Mouse (Mus musculus): ENCODE data around the gene Bcl9.

The Bcl9 gene

DNA sequence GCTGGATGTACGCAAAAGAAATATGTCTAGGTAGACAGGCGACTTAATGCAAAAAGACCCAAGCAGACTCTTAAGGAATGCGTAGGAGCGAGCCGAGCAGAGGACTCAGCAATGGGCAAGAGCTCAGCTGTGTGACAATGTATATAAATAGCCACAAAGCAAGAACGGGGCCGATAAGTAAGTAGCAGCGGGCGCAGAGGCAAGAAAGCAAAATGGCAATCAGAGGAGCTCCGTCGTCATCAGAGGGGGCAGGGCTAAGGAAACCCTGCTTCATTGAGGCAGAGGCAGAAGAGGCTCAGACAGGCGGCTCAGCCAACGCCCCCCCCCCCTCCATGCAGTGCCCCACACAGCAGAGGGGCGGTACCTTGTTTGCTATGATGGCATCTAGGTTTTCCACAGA lies 62.9 kb downstream of the Bcl9 start:
- in situ Hi-C loops (cut with MboI, MseI): loop anchor here in 1 of 2 experiments (5.0 kb wide), 1 partner anchor 33 kb away; no protein-coding TSS in a partner anchor

DNA sequence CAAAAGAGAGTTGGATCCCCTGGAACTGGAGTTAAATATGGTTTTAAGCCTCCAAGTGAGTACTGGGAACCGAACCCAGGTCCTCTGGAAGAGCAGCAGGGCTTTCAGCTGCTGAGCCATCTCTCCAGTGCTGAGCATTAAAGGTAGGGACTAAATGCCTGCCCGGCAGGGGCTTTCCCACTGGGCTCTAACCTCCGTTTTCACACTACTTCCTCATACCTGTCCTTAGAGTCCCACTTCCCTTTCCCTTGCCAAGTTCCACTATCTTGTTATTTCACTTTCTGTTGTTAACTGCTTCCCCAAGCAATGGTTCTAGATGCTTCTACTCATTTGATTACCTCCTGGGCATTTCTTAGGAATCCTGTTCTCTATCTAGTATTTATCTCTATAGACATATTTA lies 65.4 kb downstream of the Bcl9 start:
- in situ Hi-C loops (cut with MboI, MseI): loop anchor here in 1 of 2 experiments (5.0 kb wide), 1 partner anchor 35 kb away; no protein-coding TSS in a partner anchor

DNA sequence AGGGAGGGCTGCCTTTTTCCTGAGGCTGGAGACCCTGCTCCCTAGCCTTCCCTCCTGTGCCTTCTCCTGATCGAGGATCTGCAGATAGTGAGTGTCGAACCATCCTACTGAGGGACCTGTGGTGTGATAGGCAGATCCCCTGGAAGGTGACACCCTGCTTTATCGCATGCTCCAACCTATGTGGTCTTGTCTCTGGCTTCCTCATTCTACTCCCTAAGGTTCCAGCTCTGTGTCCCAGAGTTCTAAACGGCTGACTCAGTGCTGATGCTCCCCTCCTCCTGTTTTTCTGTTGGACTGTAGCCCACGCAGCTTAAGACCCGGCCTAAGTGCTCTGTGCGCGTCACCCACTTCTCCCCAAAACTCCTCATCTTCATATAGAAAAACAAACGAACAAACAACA lies 65.9 kb downstream of the Bcl9 start:
- in situ Hi-C loops (cut with MboI, MseI): loop anchor here in 1 of 2 experiments (5.0 kb wide), 1 partner anchor 35 kb away; no protein-coding TSS in a partner anchor

DNA sequence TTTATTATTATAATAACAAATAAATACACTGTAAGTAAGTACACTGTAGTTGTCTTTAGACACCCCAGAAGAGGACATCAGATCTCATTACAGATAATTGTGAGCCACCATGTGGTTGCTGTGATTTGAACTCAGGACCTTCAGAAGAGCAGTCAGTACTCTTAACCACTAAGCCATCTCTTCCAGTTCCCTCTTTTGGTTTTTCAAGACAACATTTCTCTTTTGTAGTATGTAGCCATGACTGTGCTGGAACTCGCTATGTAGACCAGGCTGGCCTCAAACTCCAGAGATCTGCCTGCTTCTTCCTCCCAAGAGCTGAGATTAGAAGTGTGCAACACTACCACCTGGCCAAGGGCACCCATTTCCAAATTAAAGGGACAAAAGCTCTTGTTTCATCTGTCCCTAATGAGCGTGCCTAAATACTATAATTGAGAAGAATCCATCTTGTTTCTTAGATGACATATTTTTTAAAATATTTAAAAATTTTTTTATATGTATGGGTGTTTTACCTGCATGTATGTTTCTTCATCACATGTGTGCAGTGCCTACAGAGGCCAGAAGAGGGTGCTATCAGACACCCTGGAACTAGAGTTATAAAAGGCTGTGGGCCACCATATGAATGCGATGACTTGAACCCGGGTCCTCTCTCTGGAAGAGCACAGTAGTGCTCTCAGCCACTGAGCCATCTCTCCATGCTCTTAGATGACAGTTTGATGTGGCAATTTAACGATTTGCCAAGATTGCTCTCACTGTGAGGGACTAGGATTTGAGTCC lies 66.9 kb downstream of the Bcl9 start:
- in situ Hi-C loops (cut with MboI, MseI): loop anchor here in 1 of 2 experiments (5.0 kb wide), 1 partner anchor 36 kb away; no protein-coding TSS in a partner anchor

DNA sequence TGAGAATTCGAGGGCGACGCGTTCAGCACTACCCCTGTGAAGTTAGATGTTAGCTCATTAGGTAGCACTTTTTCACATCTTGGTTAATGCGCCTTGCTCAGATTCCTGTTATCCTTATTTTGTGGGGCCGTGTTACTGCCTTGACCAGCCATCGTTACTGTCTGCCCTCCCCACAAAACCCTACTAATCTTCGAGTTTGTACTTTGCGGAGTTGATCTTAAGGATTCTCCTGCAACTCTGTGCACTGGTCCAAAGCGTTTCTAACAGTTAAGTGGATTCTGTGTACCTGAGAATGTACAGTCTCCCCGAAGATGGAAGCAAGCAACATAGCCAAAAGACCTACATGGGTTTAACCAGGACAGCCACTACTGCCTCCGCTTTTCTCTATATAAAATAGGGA lies 69.3 kb downstream of the Bcl9 start:
- in situ Hi-C loops (cut with MboI, MseI): loop anchor here in 1 of 2 experiments (5.0 to 10.0 kb wide), 2 partner anchors 36 to 676 kb away; partner anchors contain the start of gene Sec22b

DNA sequence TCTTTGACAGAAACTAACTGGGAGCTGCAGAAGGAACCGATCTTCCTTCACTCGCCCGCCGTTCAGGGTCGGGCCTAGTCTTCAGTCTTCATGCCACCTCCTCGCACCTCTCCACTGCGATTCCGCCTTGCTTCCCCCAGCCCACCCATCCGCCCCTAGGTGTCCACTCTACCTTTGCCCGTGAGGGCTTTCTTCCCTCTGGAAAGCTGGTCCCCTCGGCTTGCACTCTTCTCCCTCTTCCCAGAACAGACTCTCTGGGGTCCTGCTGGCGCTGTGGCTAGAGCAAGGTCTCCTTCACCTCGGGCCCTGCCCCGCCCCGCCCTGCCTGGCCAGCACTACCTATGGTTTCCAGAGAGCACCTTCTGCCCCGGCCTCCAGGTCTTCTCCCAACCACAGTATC lies 69.7 kb downstream of the Bcl9 start:
- in situ Hi-C loops (cut with MboI, MseI): loop anchor here in 1 of 2 experiments (5.0 to 10.0 kb wide), 2 partner anchors 36 to 677 kb away; partner anchors contain the start of gene Sec22b

DNA sequence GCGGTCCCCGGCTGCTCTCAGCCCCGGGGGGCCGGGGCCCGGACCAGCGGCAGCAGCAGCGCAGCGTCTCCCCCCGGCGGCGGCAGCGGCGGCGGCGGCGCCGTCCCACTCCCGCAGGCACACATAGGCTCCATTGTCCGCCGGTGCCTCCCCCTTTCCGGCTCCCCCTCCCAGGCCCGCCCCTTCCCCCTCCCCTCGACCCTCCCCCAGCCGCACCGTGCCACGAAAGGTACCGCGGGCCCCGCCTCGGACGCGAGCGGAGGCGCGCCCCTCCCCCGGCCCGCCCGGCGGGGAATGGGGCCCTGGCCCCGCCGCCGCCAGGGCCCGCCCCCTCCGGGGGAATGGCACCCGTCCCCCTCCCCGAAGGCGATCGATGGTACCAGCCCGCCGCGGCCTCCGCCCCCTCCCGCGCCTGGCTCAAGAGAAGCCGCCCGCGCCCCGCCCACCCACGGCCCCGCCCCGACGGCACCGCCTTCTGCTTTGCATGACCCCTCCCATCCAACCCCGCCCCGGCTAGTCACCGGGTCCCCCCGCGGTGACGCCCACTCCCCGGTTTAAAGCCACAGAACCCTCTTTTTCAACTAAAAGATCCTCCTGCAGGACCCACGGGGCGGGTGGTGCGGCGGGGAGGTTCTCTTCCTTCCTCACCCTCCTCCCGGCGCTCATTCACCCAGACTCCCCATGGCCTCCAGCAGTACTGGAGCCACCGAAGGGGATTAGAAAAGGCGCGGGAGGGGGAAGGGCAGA lies 70.3 kb downstream of the Bcl9 start:
- in situ Hi-C loops (cut with MboI, MseI): loop anchor here in 1 of 2 experiments (5.0 to 10.0 kb wide), 2 partner anchors 35 to 677 kb away; partner anchors contain the start of gene Sec22b

DNA sequence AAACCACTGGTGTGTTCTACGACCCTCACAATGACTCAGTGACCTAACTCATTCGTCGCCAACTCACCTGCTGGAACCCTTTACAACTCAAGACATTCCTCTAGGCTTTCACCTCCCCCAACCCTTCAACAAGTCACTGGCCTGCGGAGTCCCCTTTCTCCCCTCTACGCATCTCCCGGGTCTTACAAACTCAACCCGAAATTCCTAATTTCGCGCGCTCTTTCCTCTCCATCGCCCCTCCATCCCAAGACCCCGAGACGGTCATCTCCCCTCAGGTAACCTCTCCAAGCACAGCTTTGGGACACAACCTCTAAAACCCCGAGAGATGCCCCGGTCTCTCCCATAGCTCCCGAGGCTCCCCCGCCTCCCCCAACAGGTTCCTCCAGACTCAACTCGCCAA lies 71.0 kb downstream of the Bcl9 start:
- in situ Hi-C loops (cut with MboI, MseI): loop anchor here in 1 of 2 experiments (5.0 to 10.0 kb wide), 2 partner anchors 34 to 678 kb away; partner anchors contain the start of gene Sec22b

DNA sequence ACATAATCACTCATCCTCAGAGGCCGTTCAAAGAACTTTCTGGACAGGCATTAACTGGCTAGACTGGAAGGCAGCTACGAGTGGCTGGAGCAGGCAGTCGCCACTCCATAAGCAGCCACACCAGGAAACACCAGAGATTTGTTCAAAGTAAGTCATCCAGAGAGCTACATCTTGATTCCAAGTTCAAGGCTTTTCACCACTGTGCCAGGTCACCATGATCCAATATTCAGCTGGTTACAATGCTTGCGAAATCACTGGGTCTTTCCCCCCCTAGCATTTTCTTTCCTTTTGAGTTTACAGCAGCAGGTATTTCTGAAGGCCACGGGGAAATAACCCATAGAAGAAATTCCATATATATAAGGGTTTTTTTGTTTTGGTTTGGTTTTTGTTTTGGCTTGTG lies 72.5 kb downstream of the Bcl9 start:
- in situ Hi-C loops (cut with MboI, MseI): loop anchor here in 1 of 2 experiments (5.0 to 10.0 kb wide), 2 partner anchors 33 to 680 kb away; partner anchors contain the start of gene Sec22b

DNA sequence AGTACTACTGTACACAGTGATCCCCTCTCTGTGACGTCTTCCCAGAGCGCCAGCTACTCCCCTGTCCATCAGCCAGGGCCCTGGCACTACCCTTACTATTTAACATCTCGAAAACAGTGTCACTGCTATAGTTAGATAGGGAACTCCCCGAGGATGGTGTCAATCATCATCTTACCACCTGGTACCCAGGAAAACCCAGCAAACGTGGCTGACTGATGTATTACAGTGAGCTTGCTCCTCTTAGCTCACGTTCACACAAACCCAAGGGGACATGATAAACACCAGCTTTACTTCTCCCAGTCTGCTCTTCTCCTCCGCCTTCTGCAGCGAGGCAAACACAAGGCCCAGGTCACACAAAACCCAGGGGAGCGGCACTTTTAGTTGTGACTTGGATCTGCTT lies 74.5 kb downstream of the Bcl9 start:
- in situ Hi-C loops (cut with MboI, MseI): loop anchor here in 1 of 2 experiments (10.0 kb wide), 1 partner anchor 682 kb away; the partner anchor contains the start of gene Sec22b

DNA sequence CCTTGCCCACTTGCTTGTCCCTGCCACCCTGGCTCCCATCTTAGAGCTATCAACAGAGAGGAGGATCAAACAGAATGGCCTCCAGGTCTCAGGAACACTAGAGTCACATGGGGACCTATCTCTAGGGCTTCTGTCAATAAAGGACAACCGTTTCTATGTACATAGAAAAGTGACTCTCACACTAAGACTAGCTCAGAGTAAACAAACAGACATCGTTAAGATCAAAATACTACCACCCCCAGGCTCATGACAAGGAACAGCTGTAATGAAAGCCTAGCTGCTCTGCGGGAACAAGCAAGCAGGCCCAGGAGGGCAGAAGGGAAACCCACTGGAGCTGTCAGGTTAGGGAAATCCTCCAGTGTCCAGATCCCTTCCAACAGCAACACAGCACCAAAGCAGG lies 82.2 kb downstream of the Bcl9 start:
- in situ Hi-C loops (cut with MboI, MseI): no loop called here

DNA sequence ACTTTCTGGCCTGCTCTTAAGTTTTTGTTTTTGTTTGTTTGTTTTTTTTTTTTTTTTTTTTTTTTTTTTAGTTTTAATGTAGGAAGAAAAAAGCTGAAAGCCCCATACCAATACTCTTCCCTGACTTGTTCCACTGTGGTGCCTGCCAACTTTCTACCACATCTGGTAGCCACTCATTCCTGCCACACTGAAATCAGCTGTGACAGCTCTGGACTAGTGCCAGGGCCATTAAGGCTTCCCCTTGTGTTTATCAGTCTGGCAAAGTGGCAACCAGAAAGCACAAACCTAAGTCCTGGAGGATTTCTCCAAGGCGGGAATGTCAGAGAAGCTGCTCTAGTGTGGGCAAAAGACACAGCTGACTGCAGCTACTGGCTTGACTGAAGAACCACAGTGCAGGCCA lies 83.3 kb downstream of the Bcl9 start:
- in situ Hi-C loops (cut with MboI, MseI): no loop called here

DNA sequence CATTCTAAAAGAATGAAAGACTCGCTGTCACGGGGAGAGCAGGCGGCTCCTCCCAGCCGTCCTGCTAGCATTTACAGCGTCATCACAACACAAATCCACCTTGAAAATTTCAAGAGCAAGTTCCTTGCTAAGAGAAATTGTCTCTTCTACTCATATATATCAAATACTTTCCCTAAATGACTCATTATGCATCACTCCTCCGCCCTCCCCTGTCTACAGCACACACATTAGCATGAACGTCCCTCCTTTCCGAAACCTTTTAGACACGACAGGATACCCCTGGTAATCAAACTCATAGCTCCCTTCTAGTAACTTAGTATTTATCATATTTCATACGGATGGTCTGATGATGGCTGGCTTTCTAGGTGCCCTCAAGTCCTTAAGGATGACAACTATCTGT lies 83.8 kb downstream of the Bcl9 start:
- in situ Hi-C loops (cut with MboI, MseI): no loop called here

DNA sequence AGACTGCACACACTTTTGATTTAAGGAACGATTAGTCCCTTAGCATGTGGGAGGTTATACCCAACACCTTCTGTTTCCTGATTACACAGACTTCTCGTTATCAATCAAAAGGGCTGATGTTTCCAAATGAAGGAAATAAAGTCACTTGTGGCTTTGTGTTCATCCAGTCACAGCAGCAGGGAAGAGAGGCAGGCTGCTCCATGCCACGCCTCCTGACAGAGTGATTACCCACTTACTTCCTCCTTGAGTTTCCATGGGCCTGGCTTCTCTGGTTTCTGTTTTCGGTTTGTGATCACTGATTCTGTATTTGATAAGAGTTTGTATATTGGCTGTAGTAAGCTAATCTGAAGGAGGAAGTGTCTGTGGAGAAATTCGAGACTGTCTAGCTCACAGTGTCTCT lies 86.5 kb downstream of the Bcl9 start:
- in situ Hi-C loops (cut with MboI, MseI): no loop called here

DNA sequence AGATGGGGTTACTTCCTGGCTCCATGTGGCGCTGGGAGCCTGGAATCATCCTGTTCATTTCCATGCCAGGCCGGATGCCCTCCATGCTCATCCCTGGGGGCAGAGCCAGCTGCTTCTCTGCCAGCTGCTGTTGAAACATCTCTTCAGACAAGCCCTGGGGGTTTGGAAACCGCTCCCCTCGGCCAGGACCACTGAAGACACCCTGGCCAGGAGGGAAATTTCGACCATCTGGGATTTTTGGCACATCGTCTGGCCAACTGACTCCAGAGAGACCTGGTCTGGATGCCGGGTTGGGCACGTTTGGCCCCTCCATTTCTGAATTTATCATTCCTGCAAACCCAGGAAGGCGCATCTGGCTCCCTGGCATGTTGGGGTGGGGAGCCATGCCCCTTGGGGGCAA lies 88.4 kb downstream of the Bcl9 start:
- in situ Hi-C loops (cut with MboI, MseI): no loop called here

DNA sequence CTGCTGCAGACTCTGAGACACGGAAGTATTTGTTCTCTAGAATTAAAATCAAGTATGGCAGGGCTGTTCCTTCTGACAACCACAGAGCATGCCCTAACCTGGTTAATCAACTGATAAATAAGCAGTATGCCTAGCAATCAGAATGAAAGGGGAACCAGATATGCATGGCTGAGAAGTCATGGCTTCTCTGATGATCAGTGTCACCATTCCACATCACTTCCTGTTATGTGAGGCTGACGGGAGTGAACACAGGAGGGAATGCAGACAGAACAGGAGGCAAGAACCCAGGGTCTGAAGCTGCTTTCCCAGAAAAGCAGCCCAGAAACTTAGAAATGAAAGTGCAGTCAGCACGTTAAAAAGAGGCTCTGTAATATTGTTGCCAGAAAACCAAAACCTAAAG lies 91.2 kb downstream of the Bcl9 start:
- in situ Hi-C loops (cut with MboI, MseI): no loop called here

DNA sequence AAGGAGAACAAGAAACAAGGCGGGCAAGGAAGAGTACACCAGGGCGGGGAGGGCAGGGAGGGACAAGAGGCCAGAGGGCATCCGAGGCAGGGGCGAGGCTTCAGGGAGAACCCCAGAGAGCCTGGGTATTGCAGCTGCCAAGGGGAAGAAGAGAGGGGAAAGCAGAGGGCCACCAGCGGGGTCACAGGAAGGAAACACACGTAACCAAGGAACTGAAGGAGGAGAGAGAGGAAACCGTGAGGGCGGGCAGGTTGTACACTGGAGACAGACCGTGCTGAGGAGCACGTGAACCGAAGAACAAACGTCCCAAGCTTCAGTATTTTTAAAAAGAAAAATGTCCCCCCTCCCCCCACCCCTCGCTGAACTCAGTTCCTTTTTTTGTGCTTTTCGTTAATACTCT lies 93.8 kb downstream of the Bcl9 start:
- in situ Hi-C loops (cut with MboI, MseI): loop anchor here in 1 of 2 experiments (5.0 kb wide), 1 partner anchor 138 kb away; no protein-coding TSS in a partner anchor

DNA sequence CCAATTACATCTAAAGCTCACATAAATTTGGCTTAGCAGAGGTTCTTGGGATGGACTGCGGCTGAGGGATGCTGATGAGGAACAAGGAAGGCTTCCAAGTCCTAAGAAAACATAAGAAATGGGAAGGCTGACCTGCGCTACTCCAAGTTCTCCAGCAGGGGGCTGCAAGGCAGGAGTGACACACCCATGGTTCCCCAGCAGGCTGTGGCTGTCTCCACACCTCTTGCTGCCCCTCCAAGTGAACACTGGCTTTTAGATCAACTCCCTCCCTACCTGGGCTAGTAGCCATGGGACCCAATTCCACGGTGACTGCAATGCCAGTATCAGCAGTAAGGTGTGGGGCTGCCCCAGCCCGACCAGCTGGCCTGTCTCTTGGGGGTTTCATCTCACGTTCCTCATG lies 95.8 kb downstream of the Bcl9 start:
- in situ Hi-C loops (cut with MboI, MseI): loop anchor here in 1 of 2 experiments (5.0 kb wide), 1 partner anchor 140 kb away; no protein-coding TSS in a partner anchor

DNA sequence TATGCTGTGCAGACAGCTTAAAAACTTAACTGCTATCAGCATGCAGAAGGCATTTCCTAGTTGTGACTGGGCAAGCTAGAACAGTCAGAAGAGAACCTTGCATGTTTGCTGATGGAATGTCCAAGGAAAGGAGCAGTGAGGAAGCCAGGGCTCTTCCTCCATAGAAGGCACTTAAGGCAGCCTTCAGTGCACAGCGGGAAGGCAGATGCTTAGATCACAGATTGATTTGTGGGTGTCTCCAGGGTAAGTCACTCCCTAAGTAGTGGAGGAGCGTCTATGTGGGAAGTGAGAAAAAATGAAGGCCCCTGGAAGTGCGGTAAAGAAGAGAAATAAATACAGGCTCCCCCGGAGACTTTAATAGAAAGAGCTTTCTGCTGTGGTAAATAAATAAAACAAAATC lies 98.5 kb downstream of the Bcl9 start:
- in situ Hi-C loops (cut with MboI, MseI): loop anchor here in 1 of 2 experiments (10.0 kb wide), 1 partner anchor 336 kb away; no protein-coding TSS in a partner anchor

DNA sequence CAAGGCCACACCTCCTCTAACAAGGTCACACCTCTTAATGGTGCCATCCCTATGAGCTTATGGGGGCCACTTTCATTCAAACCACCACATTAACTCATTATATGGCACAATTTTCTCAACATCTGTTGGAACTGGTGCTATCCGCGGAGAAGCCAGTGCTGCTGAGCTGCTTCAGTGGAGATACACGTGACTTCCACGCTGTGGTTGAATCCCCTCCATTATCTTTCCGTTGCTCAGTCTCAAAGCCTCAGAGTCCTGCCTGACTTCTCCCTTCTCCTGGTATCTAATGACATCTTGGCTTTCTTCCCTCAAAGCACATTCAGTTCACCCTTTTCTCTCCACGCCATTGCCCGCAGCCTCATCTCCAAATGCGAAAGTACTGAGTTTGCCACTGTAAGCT lies 101.1 kb downstream of the Bcl9 start:
- in situ Hi-C loops (cut with MboI, MseI): loop anchor here in 1 of 2 experiments (10.0 kb wide), 1 partner anchor 338 kb away; no protein-coding TSS in a partner anchor

DNA sequence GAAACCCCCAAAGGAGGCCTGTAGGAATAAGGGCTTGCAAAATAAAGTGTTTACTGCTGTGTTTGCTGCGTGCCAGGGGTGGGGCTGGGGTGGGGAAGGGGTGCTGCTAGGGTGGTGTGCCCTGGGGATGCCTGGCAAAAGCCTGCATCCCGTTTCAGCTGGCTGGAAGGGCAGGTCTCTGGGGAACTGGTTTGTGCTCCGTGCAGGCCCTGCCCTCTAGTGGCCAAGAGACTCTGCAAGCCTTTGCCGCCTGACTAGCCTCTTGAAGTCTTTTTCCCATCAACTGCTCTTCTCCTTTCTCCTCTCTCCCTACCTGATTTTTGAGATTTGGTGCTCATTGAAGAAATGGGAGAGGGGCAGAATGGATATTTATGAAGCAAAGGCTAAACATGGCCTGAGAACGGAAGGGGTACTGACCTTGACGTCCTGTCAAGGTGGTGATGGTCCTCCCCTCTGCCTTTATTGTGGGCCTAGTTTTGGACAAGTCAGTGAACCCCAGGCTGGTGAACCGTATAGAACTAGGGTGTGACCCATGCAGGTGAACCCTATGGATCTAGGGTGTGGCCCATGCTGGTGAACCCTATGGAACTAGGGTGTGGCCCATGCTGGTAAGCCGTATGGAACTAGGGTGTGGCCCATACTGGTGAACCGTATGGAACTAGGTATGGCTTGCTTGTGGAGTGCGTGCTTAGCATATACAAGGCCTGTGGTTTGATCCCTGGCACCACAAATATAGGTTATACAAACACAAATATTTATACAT lies 112.4 kb downstream of the Bcl9 start:
- in situ Hi-C loops (cut with MboI, MseI): loop anchor here (5.0 kb wide), 3 partner anchors 98 to 248 kb away; no protein-coding TSS in a partner anchor

Data from T-helper 17 cell (primary cell).